Comparison of ENCODE assay signal across 9 mouse cellular contexts in genomic region chr3:86786280-86786679, GRCm38 (mm10).
DNase-seq lines count a peak whose midpoint lies in the region; ATAC-seq lines count a peak whose summit lies in the region.
"Had no signal": no experiment of that assay in that cellular context is flagged by ENCODE, and none has a peak within 500 bp of the region (broad histone marks: within the 10 kb centered on the region; RNA-seq: fewer than 3 reads in every experiment).

No protein-coding gene starts in this region.

- H3K9ac ChIP-seq in intestine, embryonic 16.5 days (ENCODE audit: low read depth, low read length), result no peak overlapping the region

- H3K4me1 ChIP-seq in heart, embryonic 10.5 days, result peaks cover 65% of the 10 kb centered on the region
- H3K4me1 ChIP-seq in intestine, embryonic 16.5 days (ENCODE audit: control insufficient read depth, insufficient read depth, low read length), result peaks cover 22% of the 10 kb centered on the region

- intact Hi-C loops in left cerebral cortex, postnatal 25 days (cut with DNase I), result no loop called here

- H3K4me3 ChIP-seq in heart, embryonic 10.5 days, result no peak overlapping the region
- no peak overlapping the region for H3K4me3 ChIP-seq in intestine, embryonic 16.5 days (ENCODE audit: low read length)

- no peak for ATAC-seq in intestine, embryonic 16.5 days

- no peaks in the 10 kb centered on the region for H3K9me3 ChIP-seq in heart, embryonic 10.5 days
- H3K9me3 ChIP-seq in intestine, embryonic 16.5 days (ENCODE audit: control insufficient read depth, low read length), result no peaks in the 10 kb centered on the region

- H3K4me2 ChIP-seq in intestine, embryonic 16.5 days (ENCODE audit: low read depth, low read length), result no peak overlapping the region

- H3K36me3 ChIP-seq in heart, embryonic 10.5 days, result no peaks in the 10 kb centered on the region
- H3K36me3 ChIP-seq in intestine, embryonic 16.5 days (ENCODE audit: control insufficient read depth, insufficient read depth, low read length), result no peaks in the 10 kb centered on the region

- no peaks in the 10 kb centered on the region for H3K27me3 ChIP-seq in heart, embryonic 10.5 days (ENCODE audit: insufficient read depth, poor library complexity, severe bottlenecking)
- no peaks in the 10 kb centered on the region for H3K27me3 ChIP-seq in intestine, embryonic 16.5 days (replicated peaks; ENCODE audit: control insufficient read depth, insufficient read depth, low read length)

- WGBS in heart, embryonic 10.5 days, result 79% methylated on average over 12 of the region's 12 CpGs
- WGBS in intestine, embryonic 16.5 days, result 76% methylated on average over 12 of the region's 12 CpGs

- H3K27ac ChIP-seq in heart, embryonic 10.5 days, result peak overlapping the region; percentile 79
- H3K27ac ChIP-seq in intestine, embryonic 16.5 days (ENCODE audit: low read length), result peak overlapping the region; percentile 82

- DNase-seq in heart, embryonic 10.5 days (ENCODE audit: low spot score), result no peak
- DNase-seq in heart, adult 8-10 months (ENCODE audit: low spot score), result no peak
- peak; percentile 32 for DNase-seq in lung, postnatal 10 days
- no peak for DNase-seq in lung, postnatal 36 days
- peak; percentile 53 to 55 for DNase-seq in cerebellum, postnatal 25 days
- DNase-seq in yolk sac, embryonic 10.5 days (ENCODE audit: low spot score), result no peak
- DNase-seq in left cerebral cortex, postnatal 25 days (ENCODE audit: low spot score in 2 of 2), result no peak
- DNase-seq: thymus, postnatal 25 days had no signal

Comparison
In these comparisons a context has a peak if more than half of its experiments do, and no peak if none do; other contexts are left out.
1. DNase-seq: peak in lung, postnatal 10 days (single experiment) and cerebellum, postnatal 25 days (2 of 2); none in heart, embryonic 10.5 days (single experiment), heart, adult 8-10 months (single experiment), lung, postnatal 36 days (single experiment), yolk sac, embryonic 10.5 days (single experiment) and left cerebral cortex, postnatal 25 days (0 of 2).